Mouse (Mus musculus) E14TG2a.4 (cell line): ENCODE measurements around the gene Scg3.

Experiments used
- CTCF ChIP-seq: conservative IDR thresholded peaks from 2 replicates; pipeline ENCODE4 v1.5.1; 2014; ENCODE audit warnings: low read length
- NANOG ChIP-seq: IDR thresholded peaks from 2 replicates; pipeline ENCODE4 v1.6.1; 2014; ENCODE audit warnings: borderline replicate concordance, low read length, mixed read lengths
- POU5F1 ChIP-seq: IDR thresholded peaks from 2 replicates; pipeline ENCODE4 v1.6.1; 2014; ENCODE audit warnings: low read length, borderline replicate concordance

DNA sequence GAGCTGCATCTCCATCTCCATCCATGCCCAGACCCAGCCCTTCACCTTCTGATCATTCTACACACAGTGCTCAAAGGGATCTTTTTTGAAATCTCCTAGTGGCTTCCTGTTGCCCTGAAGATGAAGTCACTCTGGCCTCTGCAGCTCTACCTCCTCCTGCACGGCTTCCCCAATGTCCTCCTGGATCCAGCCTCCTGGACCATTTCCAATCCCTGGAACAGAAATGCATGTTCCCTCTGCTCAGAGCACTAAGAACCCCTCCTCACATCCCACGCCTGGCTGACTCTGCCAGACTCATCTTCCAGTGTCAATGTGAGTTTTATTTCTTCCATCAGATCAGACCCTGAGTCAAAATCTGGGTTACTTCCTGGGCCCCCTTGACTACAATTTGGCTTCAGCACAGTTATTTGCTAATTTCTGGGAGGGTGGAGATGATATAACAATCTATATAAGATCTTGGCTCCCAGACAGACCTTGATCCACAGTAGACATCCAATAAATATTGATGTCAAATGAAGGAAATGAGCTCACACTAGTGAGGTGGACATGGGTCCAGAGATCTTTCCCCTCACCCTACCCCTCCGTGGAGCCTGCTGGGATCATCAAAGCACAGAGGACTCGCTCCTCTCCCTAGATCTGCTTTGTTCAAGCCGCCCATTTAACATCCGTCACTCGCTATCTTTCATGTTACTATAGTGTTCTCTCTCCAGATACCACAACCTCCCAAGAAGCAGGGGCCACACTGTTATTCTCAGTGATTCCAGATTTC is 83.5 kb downstream of the Scg3 start:
- no peak for TF ChIP-seq CTCF
- TF ChIP-seq POU5F1 = no peak
- TF ChIP-seq NANOG = no peak
